Mouse (Mus musculus) gastrocnemius, postnatal 10 days (tissue): ENCODE measurements around the gene Ackr2. TPM values are rescaled to one million over a fixed set of nuclear protein-coding genes. Genes with fewer than 3 reads are reported as not detected.

Experiments used
- DNase-seq: peaks from one replicate; pipeline ENCODE4 v3.0.0; 2021; ENCODE audit warnings: mixed read lengths
- total RNA-seq, 2 experiments: library from RNA; stranded (reverse); gene quantifications; 2 replicates each; pipeline ENCODE4 v1.2.3; 2021

The Ackr2 gene
- total RNA-seq, 2 experiments from 2014 or later, result 1.6 to 2.2 TPM

- no peak for DNase-seq
Observed at GRCm38 (mm10) chr9:121916102-121916501, 17.9 kb downstream of the Ackr2 start, which contains the start of gene Cyp8b1. Gene Cyp8b1 (minus strand): TSS chr9:121916305.

- DNase-seq, result no peak
Observed at GRCm38 (mm10) chr9:121919027-121919501, 20.9 kb downstream of the Ackr2 start.

- DNase-seq, result no peak
Observed at GRCm38 (mm10) chr9:121923443-121923842, 25.3 kb downstream of the Ackr2 start.

- no peak for DNase-seq
Observed at GRCm38 (mm10) chr9:121923906-121924305, 25.8 kb downstream of the Ackr2 start.

- DNase-seq, result no peak
Observed at GRCm38 (mm10) chr9:121924901-121925560, 26.9 kb downstream of the Ackr2 start.

GRCm38 (mm10) chr9:121925959-121926358, 27.8 kb downstream of the Ackr2 start:
- no peak for DNase-seq

GRCm38 (mm10) chr9:121926634-121927405, 28.7 kb downstream of the Ackr2 start:
- DNase-seq, result no peak

GRCm38 (mm10) chr9:121927721-121928120, 29.6 kb downstream of the Ackr2 start:
- no peak for DNase-seq

GRCm38 (mm10) chr9:121928498-121928897, 30.3 kb downstream of the Ackr2 start:
- peak; percentile 53 for DNase-seq

- no peak for DNase-seq
Observed at GRCm38 (mm10) chr9:121934856-121935255, 36.7 kb downstream of the Ackr2 start.

GRCm38 (mm10) chr9:121936952-121937351, 38.8 kb downstream of the Ackr2 start:
- DNase-seq, result no peak

GRCm38 (mm10) chr9:121937451-121937864, 39.3 kb downstream of the Ackr2 start:
- DNase-seq, result no peak

- DNase-seq, result no peak
Observed at GRCm38 (mm10) chr9:121937944-121938355, 39.8 kb downstream of the Ackr2 start.

GRCm38 (mm10) chr9:121943005-121943404, 44.9 kb downstream of the Ackr2 start:
- no peak for DNase-seq

GRCm38 (mm10) chr9:121943628-121944027, 45.5 kb downstream of the Ackr2 start:
- DNase-seq, result no peak

GRCm38 (mm10) chr9:121947784-121948183, 49.6 kb downstream of the Ackr2 start:
- DNase-seq, result peak; percentile 65

- no peak for DNase-seq
Observed at GRCm38 (mm10) chr9:121948431-121948830, 50.3 kb downstream of the Ackr2 start.

- DNase-seq, result peak; percentile 84
Observed at GRCm38 (mm10) chr9:121950418-121951113, 52.4 kb downstream of the Ackr2 start, which contains the start of gene Fam198a. Gene Fam198a (plus strand): TSS chr9:121950988.

- no peak for DNase-seq
Observed at GRCm38 (mm10) chr9:121951114-121951423, 52.9 kb downstream of the Ackr2 start.

- no peak for DNase-seq
Observed at GRCm38 (mm10) chr9:121952596-121952995, 54.4 kb downstream of the Ackr2 start.

GRCm38 (mm10) chr9:121959966-121960635, 61.9 kb downstream of the Ackr2 start:
- no peak for DNase-seq
